Mouse (Mus musculus) megakaryocyte-erythroid progenitor cell, adult 5-6 weeks (primary cell): ENCODE results near the gene Sytl3. TPM values are rescaled to one million over a fixed set of nuclear protein-coding genes. Genes with fewer than 3 reads are reported as not detected.
"Not testable (repeated sequence)": the region's sequence is repeated elsewhere in the genome, so short reads cannot be mapped to it uniquely, and the experiment has no call there.

ENCODE experiments used
- ATAC-seq: replicated peaks from 2 replicates; pipeline ENCODE4 v1.8.0; 2016; ENCODE audit warnings: mild to moderate bottlenecking, inconsistent platforms; ENCODE audit not compliant: severe bottlenecking, poor library complexity, low FRiP score, low TSS enrichment
- total RNA-seq, 2 experiments: library from RNA; stranded (forward) in 1 of 2; stranded (reverse) in 1 of 2; fragments of 200-1000, 215-1000 nt in 1 of 2; fragments of >200 nt in 1 of 2; fragmentation: Nextera tagmentation in 1 of 2; gene quantifications; 2 replicates each; pipeline ENCODE4 v1.2.3; 2014 to 2017

Sytl3 gene
- total RNA-seq (2014; fragmentation: Nextera tagmentation) (1.7 TPM in 1 of 2 replicates, not detected in the other), total RNA-seq (2017) (4.2 TPM in 1 of 2 replicates, not detected in the other)

DNA sequence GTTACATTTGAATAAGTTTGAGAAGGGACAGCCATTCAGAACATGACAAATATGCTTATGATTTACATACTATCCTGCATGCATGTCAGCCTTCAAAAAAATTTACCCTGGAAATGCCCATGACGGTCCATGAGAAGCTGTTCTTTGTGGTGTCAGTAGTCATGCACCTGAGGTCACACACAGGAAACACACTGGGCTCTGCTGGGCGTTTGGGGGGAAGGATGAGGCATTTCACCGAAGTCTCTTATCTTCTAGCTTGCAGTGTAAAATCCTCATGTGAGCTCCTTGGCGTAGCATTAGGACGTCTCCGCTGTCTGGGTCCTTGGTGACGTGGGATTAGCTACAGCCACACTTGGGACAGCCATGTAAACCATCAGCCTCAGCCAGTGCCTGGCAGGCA, at the start of gene Sytl3:
Gene Sytl3 (plus strand): TSS at position 293 of the 400 bp plus-strand sequence.
- ATAC-seq = not testable (repeated sequence)

DNA sequence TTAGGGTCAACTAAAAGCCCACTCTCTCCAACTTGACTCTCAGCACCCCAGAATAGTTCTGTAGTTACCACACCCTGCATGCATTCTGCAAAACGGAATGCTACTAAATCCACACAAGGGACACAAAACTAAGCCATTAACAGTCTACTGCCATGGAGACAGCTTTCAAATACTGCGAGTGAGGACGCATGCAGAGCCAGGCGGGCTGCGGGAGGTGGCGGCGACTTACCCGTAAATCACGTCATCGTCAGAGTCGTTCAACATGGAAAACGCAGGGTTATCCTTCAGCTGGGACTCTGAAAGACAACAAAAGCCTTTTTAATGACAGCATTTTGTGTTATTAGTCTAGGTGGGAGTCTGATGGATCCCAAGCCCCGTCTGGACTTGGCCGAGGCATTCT, 45.4 kb upstream of the Sytl3 start:
- not testable (repeated sequence) for ATAC-seq

GRCm38 (mm10) chr17:6614316-6614715, 44.6 kb upstream of the Sytl3 start:
- not testable (repeated sequence) for ATAC-seq

DNA sequence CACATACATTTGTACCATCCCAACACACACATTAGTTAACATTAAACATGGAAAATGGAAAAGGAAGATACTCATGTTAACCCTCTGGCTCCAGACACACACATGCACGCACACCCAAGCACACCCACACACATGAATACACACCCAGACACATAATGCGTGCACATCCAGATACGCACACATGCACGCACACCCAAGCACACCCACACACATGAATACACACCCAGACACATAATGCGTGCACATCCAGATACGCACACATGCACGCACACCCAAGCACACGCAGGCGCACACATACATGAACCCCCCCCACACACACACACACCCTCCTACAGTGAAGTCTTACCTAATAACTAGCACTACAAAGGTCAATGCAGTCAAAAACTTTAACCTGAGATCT, 42.2 kb upstream of the Sytl3 start:
- ATAC-seq = not testable (repeated sequence)

GRCm38 (mm10) chr17:6617689-6618400, 41.0 kb upstream of the Sytl3 start:
- not testable (repeated sequence) for ATAC-seq

DNA sequence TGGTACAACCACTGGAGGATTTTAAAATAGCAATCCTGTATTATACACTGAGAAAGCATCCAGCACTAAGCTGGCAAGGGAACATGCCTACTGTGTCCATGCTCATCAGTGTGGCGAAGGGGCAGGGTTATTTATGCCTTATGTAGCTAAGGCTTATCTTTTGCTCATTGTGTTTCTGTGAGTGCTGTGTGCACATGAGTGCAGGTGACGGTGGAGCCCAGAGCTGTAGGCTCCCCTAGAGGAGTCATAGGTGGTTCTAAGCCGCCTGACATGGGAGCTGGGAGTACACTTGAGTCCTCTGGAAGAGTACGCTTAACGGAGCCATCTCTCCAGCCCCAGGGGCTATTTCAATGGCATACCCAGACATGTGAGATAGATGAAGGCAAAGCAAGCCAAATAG, 39.6 kb upstream of the Sytl3 start:
- not testable (repeated sequence) for ATAC-seq

DNA sequence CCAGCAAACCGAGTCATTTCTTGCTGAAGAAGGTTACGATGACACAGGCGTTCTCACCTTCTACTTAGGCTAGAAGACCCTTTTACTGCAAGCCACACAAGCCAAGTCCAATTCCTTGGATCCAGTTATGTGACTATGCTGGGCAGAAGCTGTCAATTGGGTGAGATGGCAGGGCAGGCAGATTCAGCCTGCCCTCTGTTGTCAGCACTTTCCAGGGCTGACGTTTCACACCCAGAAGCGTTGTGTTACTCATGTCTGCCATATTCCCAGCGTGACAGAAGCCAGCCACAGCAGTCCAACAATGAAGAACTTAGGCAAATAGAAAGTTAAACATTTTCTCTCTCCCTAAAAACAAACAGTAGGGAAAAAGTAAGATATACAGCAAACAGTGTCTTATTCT, 38.9 kb upstream of the Sytl3 start:
- not testable (repeated sequence) for ATAC-seq

- ATAC-seq = not testable (repeated sequence)
These were observed 38.0 kb upstream of the Sytl3 start for GRCm38 (mm10) chr17:6620730-6621451.

DNA sequence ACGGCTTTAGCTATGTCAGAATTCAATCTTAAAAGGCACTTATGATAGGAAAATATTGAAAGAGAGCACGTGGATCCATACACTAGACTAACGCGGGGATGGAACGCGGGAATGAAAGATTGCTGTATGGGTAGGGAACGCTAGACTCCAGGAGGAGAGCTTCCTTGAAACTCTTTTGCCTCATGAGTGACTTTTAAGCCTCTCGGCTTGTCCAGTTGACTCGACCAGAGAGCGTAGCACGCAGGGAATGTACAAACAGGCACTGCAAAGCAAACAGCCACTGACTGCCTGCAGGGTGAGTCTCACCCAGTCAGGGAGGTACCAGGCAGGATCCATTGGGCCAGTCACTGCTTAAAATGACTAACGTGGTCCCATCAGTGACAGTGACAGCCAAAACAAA, 36.9 kb upstream of the Sytl3 start:
- not testable (repeated sequence) for ATAC-seq

- ATAC-seq = not testable (repeated sequence)
These were observed 33.9 kb upstream of the Sytl3 start for GRCm38 (mm10) chr17:6624926-6625558.

- ATAC-seq = not testable (repeated sequence)
These were observed 28.5 kb upstream of the Sytl3 start for GRCm38 (mm10) chr17:6630398-6630797.

- not testable (repeated sequence) for ATAC-seq
These were observed 26.0 kb upstream of the Sytl3 start for GRCm38 (mm10) chr17:6632850-6633249.

DNA sequence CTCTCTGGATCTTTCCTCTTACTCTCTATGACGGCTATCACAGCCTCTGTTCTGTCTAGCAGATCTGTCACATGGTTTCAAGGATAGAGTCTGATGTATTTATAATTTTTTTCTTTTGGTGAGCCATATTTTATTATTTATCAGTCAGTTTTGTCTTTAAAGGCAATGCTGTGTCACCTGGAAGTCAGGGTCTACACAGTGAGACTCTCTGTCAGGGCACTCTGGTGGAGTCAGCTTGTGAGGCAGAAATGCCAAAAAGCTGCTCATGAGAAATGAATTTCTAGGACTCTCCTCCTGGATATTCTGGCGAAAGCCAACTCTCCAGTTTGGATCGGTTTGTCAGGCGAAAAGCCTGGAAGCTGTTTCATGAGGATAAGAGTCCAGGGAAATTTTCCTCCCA, 23.1 kb upstream of the Sytl3 start:
- ATAC-seq = not testable (repeated sequence)

DNA sequence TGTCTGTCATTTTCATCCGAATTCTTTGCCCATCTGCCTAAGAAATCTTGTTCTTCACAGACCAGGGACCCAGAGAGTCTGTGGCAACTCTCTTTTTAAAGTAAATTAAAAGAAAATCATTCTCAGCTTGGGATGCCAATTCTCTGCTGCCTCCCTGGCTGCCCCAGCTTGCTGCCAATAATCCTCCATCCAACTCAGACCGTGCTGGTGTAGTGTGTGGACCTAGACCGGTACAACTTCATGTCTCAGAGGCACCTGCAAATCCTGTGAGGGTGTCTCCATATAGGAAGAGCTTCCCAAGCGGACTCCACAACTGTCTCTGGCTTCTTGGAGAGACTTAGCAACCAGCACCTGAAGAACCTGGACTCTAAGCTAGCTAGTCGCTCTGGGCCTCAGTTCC, 22.0 kb upstream of the Sytl3 start:
- no peak for ATAC-seq

- not testable (repeated sequence) for ATAC-seq
These were observed 21.5 kb upstream of the Sytl3 start for GRCm38 (mm10) chr17:6637434-6637833.

- ATAC-seq = not testable (repeated sequence)
These were observed 20.4 kb upstream of the Sytl3 start for GRCm38 (mm10) chr17:6638444-6638843.

GRCm38 (mm10) chr17:6639486-6639885, 19.4 kb upstream of the Sytl3 start:
- not testable (repeated sequence) for ATAC-seq

DNA sequence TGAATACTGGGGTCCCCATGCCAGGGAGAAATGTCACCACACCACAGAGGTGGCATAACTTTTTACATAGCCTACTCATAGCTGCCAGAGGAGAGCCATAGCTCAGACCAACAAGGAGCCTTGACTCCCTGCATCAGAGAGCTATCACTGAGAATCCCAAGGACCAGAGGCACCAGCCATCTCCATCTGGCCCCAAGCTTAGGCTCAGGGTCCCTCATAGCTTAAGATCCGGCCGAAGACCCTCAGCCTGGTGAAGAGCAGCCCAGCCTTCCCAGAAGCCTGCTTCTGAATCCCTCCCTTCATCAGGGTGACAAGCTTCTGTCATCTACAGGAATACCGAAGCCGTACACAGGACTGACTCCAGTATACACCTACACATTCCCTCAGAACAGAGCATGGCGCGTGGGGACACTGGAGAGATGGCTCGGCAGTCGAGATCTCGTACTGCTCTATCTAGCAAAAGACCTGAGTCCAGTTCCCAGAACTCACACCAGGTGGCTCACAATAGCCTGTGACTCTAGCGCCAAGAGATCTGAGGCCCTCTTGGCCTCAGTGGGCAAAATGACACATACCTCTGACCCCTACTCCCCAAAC, 18.8 kb upstream of the Sytl3 start:
- ATAC-seq = not testable (repeated sequence)

DNA sequence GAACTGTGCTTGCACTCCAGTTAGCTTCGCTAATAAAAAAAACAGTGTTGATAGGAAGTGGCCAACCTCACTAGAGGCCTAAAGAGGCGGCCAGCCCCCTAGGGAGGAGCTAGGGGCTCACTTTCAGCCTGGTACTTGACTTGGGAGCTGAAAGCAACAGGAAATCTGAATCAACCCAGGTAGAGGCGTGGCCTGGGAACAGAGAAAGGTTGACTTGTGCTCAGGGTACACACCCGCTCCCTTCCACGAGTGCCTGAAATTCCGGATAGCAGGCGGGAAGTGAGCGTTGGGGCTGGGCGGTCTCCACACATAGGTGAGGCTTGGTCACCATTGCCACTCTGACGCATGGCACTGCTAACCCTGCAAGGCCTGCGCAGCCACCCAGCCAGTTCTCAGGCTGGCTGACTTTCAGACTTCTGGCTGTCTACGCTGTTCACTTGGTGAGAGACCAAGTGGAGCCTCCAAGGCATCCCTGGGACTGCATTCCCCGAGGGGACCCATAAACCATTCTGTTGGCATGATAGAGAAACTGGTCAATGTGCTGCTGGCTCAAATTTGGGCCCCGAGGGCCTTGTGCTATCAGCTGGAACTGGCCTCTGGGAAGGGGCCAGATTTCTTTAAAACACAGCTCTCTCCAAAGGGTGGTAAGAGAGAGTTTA, 18.0 kb upstream of the Sytl3 start:
- peak; percentile 39; the same call in 1 of the 2 replicates for ATAC-seq
